Mouse (Mus musculus): ENCODE measurements at regions not wholly inside any gene's neighbourhood (a gene's known extent, or its start where the extent isn't known, plus 50 kb on each side); places are given as distances from the start of the nearest gene placed in this dataset.

DNA sequence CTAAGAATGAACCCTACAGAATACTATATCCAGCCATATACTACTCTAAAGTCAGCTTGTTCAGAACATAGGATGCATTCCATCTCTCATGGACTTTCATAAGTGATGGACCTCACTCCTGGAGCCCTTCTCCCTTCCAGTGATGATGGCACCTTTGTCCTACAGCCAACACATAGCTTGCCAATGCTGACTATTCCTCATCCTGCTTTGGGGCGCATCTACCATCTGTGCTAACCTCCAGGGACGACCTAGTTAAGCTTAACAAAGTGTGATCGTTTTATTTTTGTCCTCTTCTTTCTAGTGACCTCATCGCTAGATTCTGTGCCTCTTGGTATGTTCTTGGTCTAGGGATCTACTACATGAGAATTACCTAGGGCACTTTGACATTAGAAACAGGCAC, 87.0 kb upstream of the Sphkap start:
- Histone ChIP-seq H3K4me1 (replicated peaks; ENCODE audit: control insufficient read depth, insufficient read depth, low read length) (no peaks in the 10 kb centered on the region), H3K36me3 (ENCODE audit: control insufficient read depth, insufficient read depth, low read length) (no peaks in the 10 kb centered on the region), H3K9me3 (ENCODE audit: control insufficient read depth, low read length) (no peaks in the 10 kb centered on the region), H3K27ac (ENCODE audit: low read depth, low read length) (no peak overlapping the region), H3K9ac (ENCODE audit: low read depth, low read length) (no peak overlapping the region), H3K4me3 (ENCODE audit: low read depth, low read length) (no peak overlapping the region), H3K27me3 (ENCODE audit: control insufficient read depth, insufficient read depth, low read length) (no peaks in the 10 kb centered on the region), H3K4me2 (replicated peaks; ENCODE audit: low read depth, low read length) (no peak overlapping the region)
- ATAC-seq (ENCODE audit: low FRiP score) (no peak), DNase-seq (ENCODE audit: low spot score) (no peak)
- 83% methylated on average over 4 of the region's 4 CpGs for WGBS

DNA sequence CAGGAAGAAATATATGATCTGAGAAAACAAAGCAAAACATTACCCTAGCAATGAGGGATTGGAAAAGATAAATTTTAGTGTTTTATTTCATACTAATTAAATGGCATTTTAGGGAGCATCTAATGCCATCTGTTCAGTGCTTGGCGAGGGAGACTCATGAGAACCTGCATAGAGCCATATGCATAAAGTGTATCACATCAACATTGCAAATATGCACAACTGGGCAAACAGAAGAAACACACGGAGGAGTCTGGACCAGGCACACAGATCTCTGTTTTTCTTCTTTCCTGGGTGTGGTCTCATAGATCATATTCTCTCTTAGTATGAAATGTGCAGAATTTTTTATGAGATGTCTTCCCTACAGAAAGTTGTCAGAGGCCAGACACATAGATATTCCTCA, 71.1 kb upstream of the Sphkap start:
- Histone ChIP-seq H3K27ac (ENCODE audit: low read depth, low read length) (no peak overlapping the region), H3K9me3 (ENCODE audit: control insufficient read depth, low read length) (no peaks in the 10 kb centered on the region), H3K4me2 (replicated peaks; ENCODE audit: low read depth, low read length) (no peak overlapping the region), H3K27me3 (ENCODE audit: control insufficient read depth, insufficient read depth, low read length) (no peaks in the 10 kb centered on the region), H3K36me3 (ENCODE audit: control insufficient read depth, insufficient read depth, low read length) (no peaks in the 10 kb centered on the region), H3K9ac (ENCODE audit: low read depth, low read length) (no peak overlapping the region), H3K4me3 (ENCODE audit: low read depth, low read length) (no peak overlapping the region), H3K4me1 (replicated peaks; ENCODE audit: control insufficient read depth, insufficient read depth, low read length) (no peaks in the 10 kb centered on the region)
- no peak for ATAC-seq (ENCODE audit: low FRiP score)
- 85% methylated on average over 2 of the region's 2 CpGs for WGBS
- no peak for DNase-seq (ENCODE audit: low spot score)

All from hindbrain, embryonic 11.5 days (tissue).